Mouse (Mus musculus) inflammation-experienced regulatory T-cells, adult 6 months (primary cell): ENCODE data around the gene Epha8. TPM values are rescaled to one million over a fixed set of nuclear protein-coding genes. Genes with fewer than 3 reads are reported as not detected.

Source experiments
- ATAC-seq: one replicate; pipeline ENCODE4 v1.8.0; 2017
- polyA plus RNA-seq, 3 experiments: library from polyadenylated mRNA; unstranded; fragments of 100-300 nt; shearing (Covaris generic); gene quantifications; one replicate each; pipeline ENCODE4 v1.2.1; 2017

The Epha8 gene
- under 1 TPM in 2 of 3 experiments, not detected in 1; 0.21 to 0.34 TPM for polyA plus RNA-seq

DNA sequence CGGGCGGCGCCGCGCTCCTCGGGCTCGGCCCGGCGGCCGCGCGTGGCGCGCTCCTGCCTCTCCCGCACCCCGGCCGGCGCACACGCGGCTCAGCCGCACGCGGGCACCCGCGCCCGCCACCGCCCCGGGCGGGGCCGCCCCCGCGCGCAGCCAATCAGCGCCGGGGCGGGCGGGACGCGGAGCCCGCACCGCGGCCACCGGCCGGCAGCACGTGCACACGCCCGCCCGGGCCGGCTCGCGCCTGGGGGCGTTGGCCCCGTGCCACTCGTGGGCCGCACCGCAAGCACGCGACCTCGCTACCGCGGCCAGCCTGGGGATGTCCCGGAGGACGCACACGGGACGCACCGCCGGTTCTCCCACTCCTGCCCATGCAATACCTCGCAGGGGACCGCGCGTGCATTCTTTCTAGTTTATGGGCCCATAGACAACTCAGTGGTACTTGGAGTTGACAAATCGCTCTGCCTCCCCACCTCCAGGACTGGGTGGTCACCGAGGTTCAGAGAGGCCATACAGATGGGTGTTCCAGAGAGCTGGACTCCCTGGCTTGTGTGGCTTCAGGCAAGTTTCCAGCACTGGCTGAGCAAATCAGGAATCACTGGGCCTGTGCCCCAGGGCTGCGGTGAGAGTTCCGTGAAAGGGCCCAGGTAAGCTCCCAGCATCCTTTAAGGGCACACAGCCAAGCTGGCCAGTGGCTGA lies at the start of gene Epha8:
Epha8 (minus strand) TSS at position 66 of the 696 bp plus-strand sequence.
- ATAC-seq = no peak

DNA sequence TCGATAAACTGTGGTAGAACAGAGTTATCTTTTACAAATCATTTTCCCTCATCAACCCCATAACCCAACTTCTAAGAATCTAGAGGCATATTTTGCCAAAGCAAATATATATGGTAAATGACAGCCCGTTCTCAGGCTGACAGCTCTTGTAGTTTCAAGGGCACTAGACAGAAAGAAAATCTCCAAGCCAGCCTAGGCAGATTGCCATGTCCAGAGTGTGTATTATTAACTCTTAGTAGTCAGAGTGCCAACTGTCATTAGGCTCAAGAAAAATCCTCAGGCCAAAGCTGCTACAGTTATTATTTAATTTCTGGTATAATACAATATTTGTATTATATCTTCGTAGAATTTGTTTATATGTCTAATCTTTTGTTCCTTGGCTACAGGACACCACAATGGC lies 45.2 kb upstream of the Epha8 start:
- ATAC-seq = no peak

GRCm38 (mm10) chr4:137001020-137001419 lies 44.4 kb upstream of the Epha8 start:
- no peak for ATAC-seq

DNA sequence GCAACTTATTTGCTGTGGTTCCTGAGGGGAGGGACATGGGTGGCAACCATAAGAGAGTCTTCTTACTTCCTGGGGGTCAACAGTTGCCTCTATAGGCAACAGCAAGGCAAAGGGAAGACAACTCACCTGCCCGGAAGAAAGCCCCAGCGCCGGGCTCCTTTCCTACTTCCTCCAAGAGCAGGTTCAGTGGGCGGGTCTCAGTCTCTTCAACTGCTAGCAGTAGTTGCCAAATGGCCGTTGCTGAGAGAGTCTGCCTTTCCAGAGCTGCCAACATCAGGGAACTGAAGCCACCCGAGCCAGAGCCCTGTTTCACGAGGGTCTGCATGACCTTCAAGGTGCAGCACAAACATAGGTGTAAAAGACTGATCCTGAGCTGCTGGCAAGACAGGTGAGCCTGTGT lies 41.8 kb upstream of the Epha8 start:
- no peak for ATAC-seq

DNA sequence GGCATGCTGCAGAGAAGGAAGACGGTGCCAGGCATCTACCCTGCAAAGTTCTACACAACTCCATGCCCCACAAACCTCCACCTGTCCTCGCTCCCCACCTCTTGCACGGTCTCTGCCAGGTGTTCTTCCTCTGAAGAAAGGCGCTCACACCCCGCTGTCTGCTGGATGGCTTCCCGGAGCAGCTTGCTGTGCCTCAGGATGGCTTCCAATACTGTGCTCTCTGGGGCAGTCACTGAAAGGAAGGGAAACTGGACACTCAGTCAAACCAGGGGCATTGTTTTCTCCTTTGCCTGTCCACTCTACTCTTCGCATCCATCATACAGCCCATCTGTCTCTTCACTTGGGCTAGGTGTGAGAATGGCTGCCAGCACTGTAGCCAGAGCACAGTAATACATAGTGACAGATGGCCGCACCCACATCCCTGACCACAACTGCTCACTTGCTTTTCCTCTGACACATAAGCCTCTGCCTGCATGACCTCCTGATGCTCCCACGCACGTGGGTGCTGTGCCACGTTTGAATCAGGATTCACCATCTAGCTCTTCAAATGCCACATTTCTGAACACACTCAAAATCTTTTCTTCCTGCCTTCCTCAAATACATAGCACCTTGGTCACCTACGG lies 41.2 kb upstream of the Epha8 start:
- ATAC-seq = no peak

GRCm38 (mm10) chr4:136996933-136997332 lies 40.3 kb upstream of the Epha8 start:
- ATAC-seq = no peak

DNA sequence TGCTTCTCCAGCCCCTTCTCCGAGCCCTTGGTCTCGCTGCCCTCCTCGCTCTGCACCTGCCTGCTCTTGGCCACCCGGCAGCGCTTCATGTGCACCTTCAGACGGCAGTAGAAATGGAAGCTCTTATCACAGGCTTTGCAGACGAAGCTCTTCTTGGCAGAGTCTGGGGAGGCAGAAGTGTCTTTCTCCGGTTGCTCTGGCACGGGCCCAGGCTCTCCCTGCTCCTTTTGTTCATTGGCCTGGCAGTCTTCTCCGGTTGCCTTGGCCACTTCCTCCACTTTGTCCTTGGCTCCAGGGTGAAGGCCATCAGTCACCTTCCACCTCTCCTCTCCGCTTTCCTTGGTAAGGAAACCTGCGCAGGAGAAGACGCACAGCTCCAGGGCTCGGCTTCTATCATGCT lies 38.7 kb upstream of the Epha8 start:
- ATAC-seq = no peak

DNA sequence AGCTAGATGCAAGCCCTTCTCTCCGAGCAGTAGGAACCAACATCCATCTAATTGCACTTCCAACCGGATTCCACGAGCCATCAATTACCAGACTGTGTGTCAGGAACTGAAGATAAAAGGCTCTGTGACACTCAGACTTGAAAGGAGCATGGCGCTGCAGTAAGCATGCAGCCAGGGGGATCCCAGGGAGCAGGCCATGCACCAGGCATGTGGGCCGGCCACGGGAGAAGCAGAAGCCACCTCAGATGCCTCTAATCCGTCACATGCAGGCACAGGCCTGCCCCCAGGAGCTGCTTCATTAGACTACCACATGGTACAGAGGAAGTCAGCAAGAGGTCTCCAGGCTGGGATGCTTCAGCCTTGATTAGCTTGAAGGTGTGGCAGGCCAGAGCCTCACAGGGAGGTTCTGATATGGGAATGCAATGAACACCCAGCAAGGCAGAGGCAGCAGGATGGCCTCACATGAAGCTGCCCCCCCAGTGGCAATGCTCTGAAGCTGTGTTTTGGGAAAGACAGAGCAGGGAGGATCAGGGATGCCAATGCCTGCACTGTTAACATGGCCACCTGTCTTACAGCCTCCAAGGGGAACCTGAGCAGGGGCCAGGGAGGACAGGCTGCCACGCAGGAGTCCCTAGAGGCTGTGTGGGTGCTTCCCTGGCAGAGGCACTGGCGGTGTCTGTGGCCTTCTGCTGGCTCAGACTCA lies 25.5 kb upstream of the Epha8 start:
- no peak for ATAC-seq

DNA sequence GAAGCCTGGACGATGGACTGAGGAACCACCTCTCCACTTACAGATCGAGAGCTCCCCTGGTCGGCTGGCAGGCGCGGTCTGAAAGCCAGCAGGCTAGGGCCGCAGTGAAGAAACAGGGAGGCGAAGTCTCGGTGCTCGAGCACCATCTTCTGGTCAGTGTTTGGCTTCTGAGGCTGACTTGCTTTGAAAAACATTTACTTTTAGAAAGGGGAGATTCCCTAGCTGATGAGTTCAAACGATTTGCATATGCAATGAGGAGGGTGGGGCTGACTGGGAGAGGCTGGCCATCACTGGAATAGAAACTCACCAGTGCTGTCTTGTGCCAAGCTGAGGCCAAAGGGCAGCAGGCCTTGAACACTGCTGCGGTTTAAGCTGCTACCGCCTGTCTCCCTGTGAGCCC lies 24.7 kb upstream of the Epha8 start:
- ATAC-seq = no peak

- no peak for ATAC-seq
Measured at GRCm38 (mm10) chr4:136980921-136981320, 24.3 kb upstream of the Epha8 start.

- ATAC-seq = no peak
Measured at GRCm38 (mm10) chr4:136977244-136977643, 20.6 kb upstream of the Epha8 start.

DNA sequence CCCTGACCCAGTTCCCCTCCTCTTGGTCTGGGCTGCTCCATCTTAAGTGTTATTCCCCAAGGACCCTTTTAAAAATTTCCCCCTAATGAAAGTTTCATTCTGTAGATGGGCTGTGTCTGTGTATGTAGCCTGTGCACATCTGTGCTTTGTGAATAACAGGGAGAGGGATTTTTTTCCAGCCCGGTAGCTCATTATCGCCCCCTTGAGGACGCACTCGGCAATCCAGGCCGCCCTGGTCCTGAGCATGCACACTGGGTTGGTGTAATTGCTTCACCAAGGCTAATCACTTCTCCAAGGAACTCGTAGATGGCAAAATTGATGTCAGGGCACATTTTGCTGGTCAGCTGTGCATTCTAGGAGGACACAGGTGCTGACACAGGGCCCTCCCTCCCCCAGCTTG lies 14.3 kb upstream of the Epha8 start:
- no peak for ATAC-seq

DNA sequence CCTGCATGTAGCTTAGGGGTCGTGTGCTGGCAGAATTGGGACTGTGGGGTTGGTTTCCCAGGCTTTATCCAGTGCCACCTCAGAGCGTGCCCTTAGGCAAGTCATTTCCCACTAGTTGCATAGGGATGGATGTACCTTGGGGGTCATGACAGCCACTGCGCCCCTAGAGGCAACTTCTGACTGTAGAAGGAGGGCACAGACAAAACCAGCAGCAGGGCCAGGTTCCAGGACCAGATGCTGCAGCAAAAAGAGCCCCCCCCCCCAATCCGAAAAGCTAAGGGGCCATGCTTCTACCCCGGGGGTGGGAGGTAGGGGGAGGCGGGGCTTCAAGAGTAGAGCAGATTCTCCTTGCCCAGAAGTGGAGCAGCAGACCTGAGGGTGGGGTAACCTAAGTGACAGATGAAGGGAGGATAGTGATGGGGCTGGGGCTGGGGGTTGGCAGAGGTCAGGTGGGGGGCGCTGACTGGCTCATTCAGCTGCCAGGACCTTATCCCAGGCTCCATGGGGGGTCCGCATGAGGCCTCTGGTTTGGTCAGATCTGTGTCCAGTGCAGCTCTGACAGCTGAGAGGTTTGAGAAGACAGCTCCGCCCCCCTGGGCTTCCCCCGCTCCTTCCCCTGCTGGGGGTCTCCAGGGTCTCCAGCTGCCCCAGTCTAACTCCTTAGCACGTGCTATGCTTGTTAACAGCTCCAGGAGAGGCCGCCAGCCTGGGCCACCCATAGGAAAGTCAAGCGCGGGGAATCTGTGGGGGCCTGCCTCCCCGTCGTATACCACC lies 13.1 kb upstream of the Epha8 start:
- no peak for ATAC-seq

- no peak for ATAC-seq
Measured at GRCm38 (mm10) chr4:136969096-136969495, 12.5 kb upstream of the Epha8 start.

GRCm38 (mm10) chr4:136967511-136967910 lies 10.9 kb upstream of the Epha8 start:
- no peak for ATAC-seq

DNA sequence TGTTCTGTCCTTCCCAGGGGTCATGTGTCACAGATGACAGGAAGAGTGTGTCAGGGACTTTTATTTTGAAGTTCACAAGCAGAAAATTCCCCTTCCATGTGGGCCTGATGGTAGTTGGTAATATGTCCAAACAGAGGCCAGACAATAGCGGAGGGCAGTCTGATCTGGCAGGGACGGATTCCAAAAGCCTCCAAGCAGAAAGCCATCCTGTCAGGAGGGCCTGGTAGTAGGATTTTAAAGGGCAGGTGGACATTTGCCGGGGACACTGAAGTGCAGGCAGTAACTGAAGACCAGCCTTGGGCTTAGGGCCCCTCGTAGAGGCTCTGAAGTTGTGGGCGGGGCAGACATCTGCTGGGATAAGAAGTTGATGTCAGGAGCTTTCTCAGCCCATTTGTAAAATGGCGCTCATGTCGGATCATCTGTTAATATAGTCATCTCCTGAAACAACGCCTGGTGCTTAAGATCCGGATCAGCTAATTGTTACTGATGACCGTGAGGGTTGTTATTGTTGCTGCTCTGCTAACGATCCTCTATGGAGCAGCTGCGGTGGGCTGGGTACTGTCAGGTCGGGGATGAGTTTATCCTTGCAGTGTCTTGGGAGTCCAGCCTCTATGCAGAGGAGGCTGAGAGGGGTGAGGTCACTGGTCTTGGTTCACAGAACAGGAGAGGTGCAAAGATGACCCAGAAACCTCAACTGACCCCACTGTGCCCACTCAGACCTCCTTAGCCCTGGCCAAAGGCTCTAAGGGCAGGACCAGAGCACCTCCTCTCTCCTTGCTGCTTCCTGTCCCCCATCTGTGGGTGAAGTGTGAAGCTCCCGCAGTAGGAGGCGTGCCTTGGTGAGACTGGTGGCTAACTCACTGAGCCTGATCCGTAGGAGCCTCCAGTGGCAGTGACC lies 10.1 kb upstream of the Epha8 start:
- ATAC-seq = no peak

GRCm38 (mm10) chr4:136964990-136965421 lies 8.4 kb upstream of the Epha8 start:
- ATAC-seq = no peak

- no peak for ATAC-seq
Measured at GRCm38 (mm10) chr4:136962447-136962846, 5.8 kb upstream of the Epha8 start.

DNA sequence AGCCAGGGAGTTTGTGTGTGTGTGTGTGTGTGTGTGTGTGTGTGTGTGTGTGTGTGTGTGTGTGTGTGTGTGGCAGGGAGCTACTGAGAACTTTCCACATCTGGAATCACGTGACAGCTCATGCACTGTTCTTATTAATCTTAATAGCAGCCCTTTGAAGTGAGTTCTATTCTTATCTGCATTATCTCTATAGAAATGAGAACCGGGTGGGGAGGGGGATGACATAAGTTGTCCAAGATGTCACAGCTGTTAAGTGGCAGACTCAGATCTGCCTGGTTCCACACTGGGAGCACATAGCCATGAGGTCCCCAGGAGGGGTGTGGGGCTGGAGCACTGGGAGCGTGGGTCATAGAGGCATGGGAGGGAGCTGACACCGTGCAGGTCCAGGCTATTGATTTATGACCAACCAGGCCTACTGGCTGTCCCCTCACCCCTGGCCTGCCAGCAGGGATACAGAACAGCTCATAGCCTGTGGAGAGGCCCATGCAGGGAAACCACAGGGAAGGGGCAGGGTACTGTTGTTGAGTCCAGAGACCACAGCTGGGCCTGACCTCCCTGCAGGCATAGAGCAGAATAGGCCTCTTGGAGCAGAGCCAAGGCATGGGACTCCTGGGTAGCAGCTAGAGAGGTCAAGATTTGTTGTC lies 5.1 kb upstream of the Epha8 start:
- ATAC-seq = no peak

DNA sequence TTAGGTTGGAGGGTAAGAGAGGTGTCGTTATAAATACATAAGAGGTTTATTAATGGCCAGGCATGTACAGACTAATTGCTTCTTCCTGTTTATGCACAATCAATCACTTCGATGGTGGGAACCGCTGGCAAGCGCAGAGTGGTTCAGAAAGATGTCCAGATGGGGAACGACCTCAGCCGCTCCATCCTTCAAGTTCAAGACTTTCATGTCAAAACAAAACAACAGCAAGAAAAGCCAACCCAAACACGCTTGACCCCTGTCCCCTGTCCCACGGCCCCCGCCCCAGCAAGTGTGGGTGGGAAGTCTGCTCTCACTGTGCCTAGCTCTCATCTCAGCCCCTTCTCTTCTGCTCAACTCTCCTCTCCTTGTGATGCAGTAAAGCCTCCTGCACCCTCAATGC lies 4.0 kb upstream of the Epha8 start:
- ATAC-seq = no peak

- no peak for ATAC-seq
Measured at GRCm38 (mm10) chr4:136960068-136960467, 3.5 kb upstream of the Epha8 start.
